Mouse (Mus musculus) lung, postnatal 10 days (tissue): ENCODE results near the gene Dennd1b.

Experiments
- DNase-seq: peaks from one replicate; pipeline ENCODE4 v3.0.0; 2021

Dennd1b gene

GRCm38 (mm10) chr1:139025882-139026645 is 62.8 kb downstream of the Dennd1b start:
- DNase-seq: no peak

GRCm38 (mm10) chr1:139029521-139029920 is 66.3 kb downstream of the Dennd1b start:
- no peak for DNase-seq

- no peak for DNase-seq
Observed at GRCm38 (mm10) chr1:139032411-139032810, 69.2 kb downstream of the Dennd1b start.

GRCm38 (mm10) chr1:139035141-139035540 is 71.9 kb downstream of the Dennd1b start:
- DNase-seq: no peak

GRCm38 (mm10) chr1:139036302-139036701 is 73.1 kb downstream of the Dennd1b start:
- DNase-seq: no peak

- DNase-seq: no peak
Observed at GRCm38 (mm10) chr1:139036768-139037507, 73.7 kb downstream of the Dennd1b start.

GRCm38 (mm10) chr1:139038074-139038473 is 74.8 kb downstream of the Dennd1b start:
- no peak for DNase-seq

GRCm38 (mm10) chr1:139038620-139039019 is 75.4 kb downstream of the Dennd1b start:
- DNase-seq: no peak

GRCm38 (mm10) chr1:139039529-139040230 is 76.4 kb downstream of the Dennd1b start:
- no peak for DNase-seq

- DNase-seq: no peak
Observed at GRCm38 (mm10) chr1:139049075-139049474, 85.8 kb downstream of the Dennd1b start.

GRCm38 (mm10) chr1:139049881-139050472 is 86.7 kb downstream of the Dennd1b start:
- DNase-seq: no peak

- no peak for DNase-seq
Observed at GRCm38 (mm10) chr1:139053003-139053402, 89.8 kb downstream of the Dennd1b start.

- DNase-seq: no peak
Observed at GRCm38 (mm10) chr1:139060301-139060700, 97.1 kb downstream of the Dennd1b start.

- DNase-seq: no peak
Observed at GRCm38 (mm10) chr1:139064711-139065110, 101.5 kb downstream of the Dennd1b start.

- DNase-seq: no peak
Observed at GRCm38 (mm10) chr1:139067210-139067609, 104.0 kb downstream of the Dennd1b start.

- DNase-seq: no peak
Observed at GRCm38 (mm10) chr1:139071015-139071414, 107.8 kb downstream of the Dennd1b start.

GRCm38 (mm10) chr1:139075671-139076070 is 112.4 kb downstream of the Dennd1b start:
- peak; percentile 34 for DNase-seq

- no peak for DNase-seq
Observed at GRCm38 (mm10) chr1:139077989-139078388, 114.8 kb downstream of the Dennd1b start.

GRCm38 (mm10) chr1:139079000-139079399 is 115.8 kb downstream of the Dennd1b start:
- DNase-seq: no peak

- peak; percentile 8 for DNase-seq
Observed at GRCm38 (mm10) chr1:139079523-139079922, 116.3 kb downstream of the Dennd1b start.

- no peak for DNase-seq
Observed at GRCm38 (mm10) chr1:139080517-139081386, 117.5 kb downstream of the Dennd1b start.

- DNase-seq: no peak
Observed at GRCm38 (mm10) chr1:139083382-139083781, 120.1 kb downstream of the Dennd1b start.
